Mouse (Mus musculus) lung, postnatal 14 days (tissue): Measurements from ENCODE around the gene Olfr1410.

Experiments
- DNase-seq: peaks from one replicate; pipeline ENCODE4 v3.0.0; 2021

Gene Olfr1410

DNA sequence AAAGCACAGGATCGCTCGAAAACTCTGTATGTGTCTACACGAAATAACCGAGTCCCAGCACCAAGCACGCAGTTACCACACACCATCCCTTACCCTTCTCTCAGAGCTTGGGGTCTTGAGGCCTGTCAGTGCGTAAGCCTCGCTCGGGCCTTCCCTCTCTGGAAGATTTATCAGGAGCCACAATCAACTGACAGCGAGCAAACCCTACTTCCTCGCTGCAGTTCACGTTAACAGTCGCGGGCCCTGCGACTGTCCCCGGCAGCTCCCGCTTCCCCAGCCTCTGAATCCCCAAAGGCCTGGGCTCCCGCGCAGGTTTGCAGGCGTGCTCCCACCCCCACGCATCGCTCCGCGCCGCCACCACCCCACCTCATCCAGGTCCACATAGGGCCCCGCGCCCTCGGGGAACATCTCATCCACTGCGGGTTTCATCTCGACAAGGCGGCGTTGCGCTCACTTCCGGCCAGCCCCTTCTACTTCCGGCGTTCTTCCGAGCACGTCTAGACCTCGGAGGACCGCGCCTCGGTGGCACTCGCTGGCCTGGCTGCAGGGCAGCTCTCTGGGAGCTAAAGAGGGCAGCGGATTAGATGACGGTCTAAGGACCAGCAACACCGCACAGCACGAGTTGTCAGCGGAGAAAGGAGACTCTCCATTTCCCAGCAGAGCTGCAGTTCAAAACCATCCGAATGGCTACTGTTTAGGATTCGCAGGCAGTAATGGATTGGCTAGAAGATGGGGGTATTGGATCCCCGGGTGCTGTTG, 36.1 kb downstream of the Olfr1410 start, which contains the start of gene Cops9:
TSS of gene Cops9 (minus strand) at position 472 of the 759 bp plus-strand sequence.
- peak; percentile 91 for DNase-seq

DNA sequence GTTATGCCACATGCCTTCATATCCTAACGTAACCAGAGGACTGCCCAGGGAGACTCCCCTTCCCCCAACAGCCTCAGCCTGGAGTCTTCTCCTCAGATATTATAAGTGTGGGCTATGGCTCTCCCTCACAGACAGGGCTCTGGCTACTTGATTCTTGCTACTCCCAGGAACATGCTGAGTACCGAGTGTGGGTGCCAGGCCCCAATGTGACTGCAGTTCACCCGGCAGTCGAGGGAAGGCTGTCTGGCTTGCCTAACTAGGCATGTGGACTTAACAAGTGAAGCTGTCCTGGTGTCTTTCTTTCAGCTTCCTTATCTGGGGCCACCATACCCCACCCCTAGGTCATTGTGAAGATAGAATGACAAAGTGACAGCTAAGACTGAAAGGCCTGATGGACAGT, 38.1 kb downstream of the Olfr1410 start:
- no peak for DNase-seq

- DNase-seq: no peak
Observed at GRCm38 (mm10) chr1:92644916-92645315, 39.3 kb downstream of the Olfr1410 start.

DNA sequence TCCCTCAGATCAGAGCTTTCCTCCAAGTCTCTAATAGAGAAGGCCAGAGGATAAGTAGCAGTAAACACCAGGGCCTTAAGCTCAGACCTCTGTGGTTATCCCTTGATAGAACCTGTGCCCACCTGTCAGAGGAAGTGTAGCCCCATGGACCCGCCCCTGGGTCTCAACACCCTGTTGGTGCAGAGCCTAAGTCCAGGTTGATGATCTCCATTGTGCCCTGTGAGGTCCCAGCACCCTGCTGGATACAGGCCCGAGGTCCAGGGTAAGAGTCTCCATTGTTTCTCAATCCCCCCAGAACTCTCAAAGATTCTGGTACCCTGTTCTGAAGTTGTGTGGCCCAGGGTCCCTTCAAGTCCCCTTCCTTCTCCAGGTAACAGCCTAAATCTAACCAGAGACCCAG, 40.5 kb downstream of the Olfr1410 start:
- no peak for DNase-seq

GRCm38 (mm10) chr1:92646601-92647000, 41.0 kb downstream of the Olfr1410 start:
- no peak for DNase-seq

DNA sequence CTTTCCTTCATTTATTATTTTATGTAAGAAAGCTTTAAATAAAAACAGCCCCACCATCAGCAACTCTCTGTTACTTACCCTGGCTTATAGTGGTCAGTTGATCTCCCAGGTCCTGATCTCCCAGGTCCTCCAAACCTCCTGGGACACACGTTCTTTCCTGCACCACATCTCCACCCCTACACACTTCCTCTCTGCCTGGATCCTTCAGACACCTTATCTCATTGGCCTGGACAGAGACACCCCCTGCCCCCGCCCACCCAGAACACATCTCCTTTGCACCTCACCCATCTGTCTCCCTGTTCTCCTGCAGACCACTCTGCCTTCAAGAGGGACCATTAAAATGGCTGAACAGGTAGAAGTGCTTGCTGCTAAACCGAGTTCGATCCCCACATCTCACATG, 41.4 kb downstream of the Olfr1410 start:
- no peak for DNase-seq

DNA sequence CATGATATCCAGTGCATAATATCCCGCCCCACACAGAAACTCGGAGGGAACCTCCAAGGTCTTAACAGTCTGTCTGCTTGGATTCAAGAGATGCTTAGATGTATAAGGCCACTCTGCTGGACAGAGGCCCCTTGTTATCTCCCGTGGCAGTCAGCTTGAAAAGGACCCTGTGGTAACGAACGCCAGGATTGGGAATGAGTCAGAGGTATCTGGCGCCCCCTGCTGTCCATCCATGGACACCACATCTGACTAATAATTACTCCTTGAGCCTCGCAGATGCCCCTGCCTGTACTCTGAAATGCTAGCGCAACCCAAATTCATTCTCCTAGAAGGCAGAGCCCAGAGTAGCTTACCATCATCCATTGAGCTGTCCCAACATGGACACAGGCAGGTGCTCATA, 42.2 kb downstream of the Olfr1410 start:
- peak; percentile 74 for DNase-seq

- DNase-seq: no peak
Observed at GRCm38 (mm10) chr1:92648197-92648596, 42.6 kb downstream of the Olfr1410 start.

DNA sequence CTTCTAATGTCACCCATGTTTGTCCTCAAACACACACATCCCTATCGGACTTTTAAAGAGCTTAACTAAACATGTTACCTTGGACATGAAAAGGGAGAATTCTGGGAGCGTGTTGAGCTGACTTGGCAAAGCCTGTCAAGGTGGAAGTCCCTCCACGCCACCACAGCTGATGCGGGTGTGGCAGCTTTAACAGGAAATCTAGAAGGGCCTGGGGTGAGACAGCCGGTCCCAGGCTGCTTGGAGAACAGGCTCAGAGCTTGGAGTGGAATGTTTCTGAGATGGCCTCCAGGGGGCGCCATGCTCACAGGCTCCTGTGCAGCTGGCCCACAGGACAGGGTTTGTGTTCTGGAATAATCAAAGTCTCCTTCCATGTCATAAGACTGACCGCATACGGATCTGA, 43.1 kb downstream of the Olfr1410 start, which contains the start of gene Otos:
TSS of gene Otos (minus strand) at position 169 of the 400 bp plus-strand sequence.
- peak; percentile 73 for DNase-seq

DNA sequence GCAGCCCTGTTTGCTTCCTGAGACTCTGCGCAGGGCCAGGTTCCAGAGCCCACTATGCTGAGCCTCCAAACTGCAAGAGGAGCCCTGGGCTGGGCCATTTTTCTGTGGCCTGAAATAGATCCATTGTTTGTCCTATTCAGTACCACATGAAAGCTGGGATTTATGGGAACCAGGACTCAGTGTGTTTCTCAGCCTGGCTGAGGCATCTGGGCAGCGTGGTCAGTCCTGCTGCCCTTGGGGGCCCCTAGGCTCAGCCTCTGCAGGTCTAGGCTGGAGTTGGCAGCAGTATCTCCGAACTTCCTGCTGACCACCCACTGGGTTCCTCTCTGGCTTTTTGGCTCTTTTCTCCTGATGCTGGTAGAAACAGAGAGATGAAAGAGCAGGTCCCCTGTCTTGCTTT, 45.9 kb downstream of the Olfr1410 start:
- no peak for DNase-seq

DNA sequence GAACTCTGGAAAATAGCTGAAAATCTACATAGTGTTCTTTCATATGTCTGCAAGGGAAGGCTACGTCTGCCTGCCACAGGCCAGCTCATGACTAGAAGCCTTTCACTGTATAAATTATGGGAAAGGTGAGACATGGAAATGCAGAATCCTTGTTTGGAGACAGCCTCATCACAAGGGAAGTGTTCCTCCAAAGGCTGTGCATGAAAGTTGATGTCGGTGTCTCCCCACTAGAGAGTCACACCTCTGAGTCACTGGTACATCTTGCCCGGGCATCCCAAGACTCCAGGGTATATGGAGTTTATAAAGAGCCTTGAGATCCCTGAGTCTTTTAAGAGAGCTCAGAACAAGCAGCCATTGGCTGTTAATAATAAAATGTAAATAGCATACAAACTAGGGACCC, 47.6 kb downstream of the Olfr1410 start:
- no peak for DNase-seq

DNA sequence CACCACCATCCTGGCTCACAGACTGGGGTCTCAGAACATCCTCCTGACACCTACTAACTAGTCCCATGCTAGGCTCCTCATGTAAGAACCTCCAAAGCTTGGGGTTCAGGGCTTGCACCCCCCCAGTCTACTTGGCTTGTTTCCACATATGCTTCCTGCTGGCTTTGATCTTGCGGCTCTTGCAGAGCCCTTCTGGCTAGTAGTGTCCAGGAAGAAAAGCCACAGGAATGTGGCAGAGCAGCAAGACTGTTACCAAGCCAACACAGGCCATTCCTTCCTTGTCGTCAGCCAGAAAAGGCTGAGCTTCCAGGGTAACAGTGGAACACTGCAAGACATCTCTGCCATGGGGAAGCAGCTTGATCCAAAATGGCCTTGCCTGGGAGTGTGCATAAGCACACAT, 49.1 kb downstream of the Olfr1410 start:
- DNase-seq: no peak

GRCm38 (mm10) chr1:92657025-92657820, 51.6 kb downstream of the Olfr1410 start:
- DNase-seq: no peak

DNA sequence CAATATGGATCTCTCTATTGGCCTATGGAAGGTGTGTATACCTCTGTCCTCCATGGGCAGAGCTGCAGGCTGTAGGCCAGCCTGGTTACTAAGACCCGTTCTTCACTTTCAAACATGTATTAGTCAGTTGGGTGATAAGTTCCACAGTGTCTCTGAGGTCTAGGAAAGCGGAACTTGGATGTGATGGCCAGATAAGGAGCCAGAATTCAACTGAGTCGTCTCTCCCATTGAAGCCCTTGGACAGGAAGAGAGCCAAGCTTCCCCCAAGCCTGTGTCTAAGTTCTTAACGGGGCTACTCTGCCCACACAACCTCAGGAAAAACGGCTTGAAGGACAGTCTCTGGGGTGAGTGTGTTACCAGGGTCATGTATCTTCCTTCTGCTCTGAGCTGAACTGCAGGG, 53.8 kb downstream of the Olfr1410 start:
- no peak for DNase-seq
